Comparison of ENCODE assay signal across 8 mouse cellular contexts in the genomic region with DNA sequence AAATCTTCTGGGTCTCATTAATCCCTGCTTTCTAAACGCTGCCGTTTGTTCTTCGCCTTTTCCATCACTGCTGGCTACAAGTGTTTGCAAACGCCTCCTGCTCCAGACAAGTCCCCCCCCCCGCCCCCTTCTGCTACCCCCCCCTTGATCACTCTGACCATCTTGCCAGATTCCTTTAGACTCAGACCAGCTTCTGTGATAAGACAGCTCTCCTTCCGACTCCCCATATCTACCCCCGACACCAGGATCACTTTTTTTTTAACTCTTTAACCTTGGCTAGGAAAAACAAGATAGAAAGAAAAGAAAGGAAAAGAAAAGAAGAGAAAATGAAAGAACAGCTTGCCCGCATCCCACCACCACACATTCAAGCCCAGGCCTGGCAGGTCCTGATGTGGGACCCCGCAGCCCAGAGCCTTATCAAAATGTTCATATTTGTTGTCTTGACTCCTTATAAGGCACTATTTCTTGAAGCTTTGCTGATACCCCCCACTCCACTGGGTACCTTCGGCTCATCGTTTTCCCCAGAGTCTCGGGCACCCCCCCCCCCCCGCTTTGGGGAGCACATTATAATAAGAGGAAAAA. TPM values are rescaled to one million over a fixed set of nuclear protein-coding genes. Genes with fewer than 3 reads are reported as not detected.
DNase-seq lines count a peak whose midpoint lies in the region; ATAC-seq and TF ChIP-seq lines count a peak whose summit lies in the region.

No protein-coding gene starts in this region.

- H3K9ac ChIP-seq in liver, embryonic 11.5 days (ENCODE audit: low read depth, low read length) = peak overlapping the region; percentile 98

- peak overlapping the region; percentile 92 for H3K27ac ChIP-seq in thymus, adult 2 months (ENCODE audit: control insufficient read depth, insufficient read depth, low read length)
- peak overlapping the region; percentile 92 for H3K27ac ChIP-seq in forebrain, embryonic 10.5 days
- peak overlapping the region; percentile 94 for H3K27ac ChIP-seq in liver, embryonic 11.5 days (ENCODE audit: low read depth, low read length)

- H3K4me3 ChIP-seq in thymus, adult 2 months (ENCODE audit: control insufficient read depth, insufficient read depth, low read length) = peak overlapping the region; percentile 97
- H3K4me3 ChIP-seq in forebrain, embryonic 10.5 days = peak overlapping the region; percentile 80
- H3K4me3 ChIP-seq in liver, embryonic 11.5 days (ENCODE audit: low read depth, low read length) = peak overlapping the region; percentile 94

- TF ChIP-seq CTCF in thymus, adult 2 months (IDR thresholded peaks at IDR 0.05; ENCODE audit: borderline replicate concordance, control insufficient read depth, extremely low read depth, insufficient read depth, low read length, poor library complexity) = no peak

- no peak for DNase-seq in thymus, adult 2 months
- no peak for DNase-seq in thymus, postnatal 14 days
- DNase-seq in forebrain, embryonic 10.5 days (ENCODE audit: extremely low spot score, low spot score) = no peak
- DNase-seq in liver, embryonic 11.5 days (ENCODE audit: low spot score) = no peak
- peak; percentile 27 for DNase-seq in yolk sac, embryonic 10.5 days (ENCODE audit: low spot score)
- DNase-seq in right cerebral cortex, adult 2 months (ENCODE audit: low spot score in 2 of 2) = no peak
- no peak for DNase-seq in embryo, embryonic 11 days
- DNase-seq in right cerebral cortex, postnatal 36 days (ENCODE audit: low spot score in 2 of 2) = no peak

- TF ChIP-seq POLR2A in thymus, adult 2 months (IDR thresholded peaks at IDR 0.05; ENCODE audit: control insufficient read depth, extremely low read depth, insufficient read depth, low read length, poor library complexity) = no peak

- no peaks in the 10 kb centered on the region for H3K36me3 ChIP-seq in thymus, adult 2 months (ENCODE audit: control insufficient read depth, insufficient read depth, low read length)
- no peaks in the 10 kb centered on the region for H3K36me3 ChIP-seq in forebrain, embryonic 10.5 days (replicated peaks)
- H3K36me3 ChIP-seq in liver, embryonic 11.5 days (ENCODE audit: control insufficient read depth, insufficient read depth, low read length) = no peaks in the 10 kb centered on the region

- H3K4me2 ChIP-seq in liver, embryonic 11.5 days = peak overlapping the region; percentile 77

- no peaks in the 10 kb centered on the region for H3K27me3 ChIP-seq in thymus, adult 2 months (ENCODE audit: control insufficient read depth, insufficient read depth, low read length)
- peaks cover 49% of the 10 kb centered on the region for H3K27me3 ChIP-seq in forebrain, embryonic 10.5 days (ENCODE audit: poor library complexity, severe bottlenecking)
- peaks cover 4% of the 10 kb centered on the region for H3K27me3 ChIP-seq in liver, embryonic 11.5 days (replicated peaks; ENCODE audit: control insufficient read depth, insufficient read depth, low read length)

- no peaks in the 10 kb centered on the region for H3K9me3 ChIP-seq in forebrain, embryonic 10.5 days
- H3K9me3 ChIP-seq in liver, embryonic 11.5 days (ENCODE audit: control insufficient read depth, low read length) = no peaks in the 10 kb centered on the region

- H3K4me1 ChIP-seq in thymus, adult 2 months (replicated peaks; ENCODE audit: control insufficient read depth, insufficient read depth, low read length) = peaks cover 36% of the 10 kb centered on the region
- H3K4me1 ChIP-seq in forebrain, embryonic 10.5 days = peaks cover 34% of the 10 kb centered on the region
- H3K4me1 ChIP-seq in liver, embryonic 11.5 days (replicated peaks; ENCODE audit: control insufficient read depth, insufficient read depth, low read length) = peaks cover 26% of the 10 kb centered on the region

- 2% methylated on average over 13 of the region's 13 CpGs for whole genome bisulfite sequencing in thymus, adult 2 months
- 5% methylated on average over 13 of the region's 13 CpGs for WGBS in forebrain, embryonic 10.5 days
- under 1% methylated on average over 13 of the region's 13 CpGs for WGBS in liver, embryonic 11.5 days

- peak; percentile 66 for ATAC-seq in liver, embryonic 11.5 days (replicated peaks; ENCODE audit: low FRiP score)

RNA-seq across cellular contexts. Expression of a gene that starts 1.0 kb away (rescaled TPM):
- 178 and 204 TPM in 2 replicates for polyA plus RNA-seq in thymus, adult 2 months (2012; rRNA removed)
- 14.9 and 16.2 TPM in 2 replicates for polyA plus RNA-seq in forebrain, embryonic 10.5 days (2016; fragmentation: Nextera tagmentation; extraction: Ambion mirVana)
- 46.0 and 50.1 TPM in 2 replicates for polyA plus RNA-seq in liver, embryonic 11.5 days (2014; fragmentation: Nextera tagmentation; extraction: Ambion mirVana)

RNA-seq across cellular contexts. Expression of a gene that starts 9.6 kb away (rescaled TPM):
- polyA plus RNA-seq in thymus, adult 2 months (2012; rRNA removed) = 136 and 161 TPM in 2 replicates
- polyA plus RNA-seq in forebrain, embryonic 10.5 days (2016; fragmentation: Nextera tagmentation; extraction: Ambion mirVana) = 1.7 TPM in 2 replicates
- polyA plus RNA-seq in liver, embryonic 11.5 days (2014; fragmentation: Nextera tagmentation; extraction: Ambion mirVana) = 26.3 and 27.8 TPM in 2 replicates
